Mouse (Mus musculus) cerebellum, adult 2 months (tissue): ENCODE measurements around the gene Ninj2.

Source experiments
- CTCF ChIP-seq: fragments of 200-500 bp; IDR thresholded peaks from 2 replicates; pipeline ENCODE4 v1.5.1; 2011; ENCODE audit warnings: low read depth, mild to moderate bottlenecking, control low read depth, low read length, moderate library complexity, borderline replicate concordance; ENCODE audit not compliant: insufficient read depth
- POLR2A ChIP-seq: fragments of 200-500 bp; IDR thresholded peaks from 2 replicates; pipeline ENCODE4 v1.6.1; 2011; ENCODE audit warnings: low read length, control low read depth, borderline replicate concordance; ENCODE audit not compliant: insufficient read depth

DNA sequence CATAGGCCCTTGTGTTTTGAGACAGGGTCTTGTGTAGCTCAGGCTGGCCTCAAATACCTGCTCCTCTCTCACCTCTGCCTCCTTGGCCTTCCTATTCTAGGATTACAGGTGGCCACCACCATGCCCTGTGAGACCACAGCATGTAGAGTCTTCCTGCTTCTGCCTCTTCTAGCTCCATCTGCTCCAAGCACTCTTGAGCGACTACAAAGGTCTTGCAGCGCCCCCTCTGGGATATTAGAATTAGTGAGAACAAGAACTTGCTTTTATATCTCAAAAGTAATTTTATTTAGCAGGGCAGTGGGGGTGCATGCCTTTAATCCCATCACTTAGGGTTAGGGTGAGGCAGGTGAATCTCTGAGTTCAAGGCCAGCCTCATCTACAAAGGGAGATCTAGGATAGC lies 103.7 kb downstream of the Ninj2 start:
- TF ChIP-seq CTCF: peak; percentile 30; the same call in 1 of the 2 replicates
- TF ChIP-seq POLR2A: no peak
